Mouse (Mus musculus) T-helper 2 cell (primary cell): Measurements from ENCODE around the gene Pcbp2.

Experiments used
- in situ Hi-C: fragments of 300-600 bp; cut with MboI, MseI; formaldehyde crosslinking; loops from one replicate; pipeline ENCODE4 v1.15.1; 2025; ENCODE audit warnings: high pct_unique_total_duplicates

Pcbp2 gene

GRCm38 (mm10) chr15:102520416-102520815, 50.1 kb downstream of the Pcbp2 start:
- in situ Hi-C loops, result no loop called here

GRCm38 (mm10) chr15:102521480-102521879, 51.1 kb downstream of the Pcbp2 start:
- in situ Hi-C loops, result no loop called here

GRCm38 (mm10) chr15:102524892-102525485, 54.6 kb downstream of the Pcbp2 start, which contains the start of gene Npff:
TSS of gene Npff (minus strand) at chr15:102524942.
- in situ Hi-C loops, result no loop called here

- in situ Hi-C loops, result no loop called here
Measured at GRCm38 (mm10) chr15:102526111-102527002, 56.0 kb downstream of the Pcbp2 start.

- in situ Hi-C loops, result no loop called here
Measured at GRCm38 (mm10) chr15:102527936-102528335, 57.6 kb downstream of the Pcbp2 start.

- in situ Hi-C loops, result no loop called here
Measured at GRCm38 (mm10) chr15:102528396-102528795, 58.1 kb downstream of the Pcbp2 start.

- in situ Hi-C loops, result no loop called here
Measured at GRCm38 (mm10) chr15:102530566-102530965, 60.2 kb downstream of the Pcbp2 start.

GRCm38 (mm10) chr15:102531586-102531985, 61.2 kb downstream of the Pcbp2 start:
- in situ Hi-C loops, result no loop called here

- in situ Hi-C loops, result no loop called here
Measured at GRCm38 (mm10) chr15:102532106-102532900, 62.0 kb downstream of the Pcbp2 start.

GRCm38 (mm10) chr15:102533926-102534325, 63.6 kb downstream of the Pcbp2 start:
- in situ Hi-C loops, result no loop called here

- in situ Hi-C loops, result no loop called here
Measured at GRCm38 (mm10) chr15:102544801-102545200, 74.5 kb downstream of the Pcbp2 start.

- in situ Hi-C loops, result no loop called here
Measured at GRCm38 (mm10) chr15:102546246-102546645, 75.9 kb downstream of the Pcbp2 start.

- in situ Hi-C loops, result no loop called here
Measured at GRCm38 (mm10) chr15:102546677-102547427, 76.5 kb downstream of the Pcbp2 start.

GRCm38 (mm10) chr15:102547478-102547877, 77.1 kb downstream of the Pcbp2 start:
- in situ Hi-C loops, result no loop called here
